Mouse (Mus musculus): ENCODE results near the gene Cfap77. TPM values are rescaled to one million over a fixed set of nuclear protein-coding genes. Genes with fewer than 3 reads are reported as not detected.

Gene Cfap77
- polyA plus RNA-seq, 1 experiment from 2014 or later, result 0.55 TPM

GRCm38 (mm10) chr2:29021025-29021424, 33.8 kb downstream of the Cfap77 start:
- ATAC-seq (replicated peaks; ENCODE audit: low FRiP score) (no peak), DNase-seq (ENCODE audit: low spot score) (no peak)
- 78% methylated on average over 17 of the region's 17 CpGs for WGBS
- H3K9ac ChIP-seq (ENCODE audit: low read length), result no peak overlapping the region
- no peak overlapping the region for H3K27ac ChIP-seq (ENCODE audit: low read depth, low read length)
- no peak overlapping the region for H3K4me3 ChIP-seq (ENCODE audit: low read depth, low read length)
- peaks cover 9% of the 10 kb centered on the region for H3K27me3 ChIP-seq (ENCODE audit: control insufficient read depth, insufficient read depth, low read length)
- no peak overlapping the region for H3K4me2 ChIP-seq (ENCODE audit: low read depth, low read length, severe bottlenecking)
- peaks cover 9% of the 10 kb centered on the region; the same call in 1 of the 2 replicates for H3K4me1 ChIP-seq (replicated peaks; ENCODE audit: control insufficient read depth, insufficient read depth, low read length)
- no peaks in the 10 kb centered on the region for H3K9me3 ChIP-seq (ENCODE audit: control insufficient read depth, low read length)
- no peaks in the 10 kb centered on the region for H3K36me3 ChIP-seq (ENCODE audit: control insufficient read depth, insufficient read depth, low read length)

GRCm38 (mm10) chr2:29018680-29019079, 36.2 kb downstream of the Cfap77 start:
- Histone ChIP-seq H3K36me3 (ENCODE audit: control insufficient read depth, insufficient read depth, low read length) (no peaks in the 10 kb centered on the region), H3K4me3 (ENCODE audit: low read depth, low read length) (no peak overlapping the region), H3K9me3 (ENCODE audit: control insufficient read depth, low read length) (no peaks in the 10 kb centered on the region), H3K27ac (ENCODE audit: low read depth, low read length) (no peak overlapping the region), H3K27me3 (ENCODE audit: control insufficient read depth, insufficient read depth, low read length) (peaks cover 16% of the 10 kb centered on the region), H3K9ac (ENCODE audit: low read length) (no peak overlapping the region), H3K4me1 (replicated peaks; ENCODE audit: control insufficient read depth, insufficient read depth, low read length) (peaks cover 9% of the 10 kb centered on the region; the same call in 1 of the 2 replicates), H3K4me2 (ENCODE audit: low read depth, low read length, severe bottlenecking) (no peak overlapping the region)
- ATAC-seq (replicated peaks; ENCODE audit: low FRiP score), result no peak
- DNase-seq (ENCODE audit: low spot score), result no peak
- WGBS, result 64% methylated on average over 5 of the region's 5 CpGs

GRCm38 (mm10) chr2:29016599-29017587, 38.0 kb downstream of the Cfap77 start:
- Histone ChIP-seq H3K4me3 (ENCODE audit: low read depth, low read length) (no peak overlapping the region), H3K27me3 (ENCODE audit: control insufficient read depth, insufficient read depth, low read length) (peaks cover 17% of the 10 kb centered on the region)
- WGBS, result 52% methylated on average over 27 of the region's 27 CpGs

GRCm38 (mm10) chr2:29012523-29012922, 42.3 kb downstream of the Cfap77 start:
- no peak for ATAC-seq (replicated peaks; ENCODE audit: low FRiP score)

More at GRCm38 (mm10) chr2:29016599-29017587, 38.0 kb downstream of the Cfap77 start:
- DNase-seq (ENCODE audit: low spot score), result peak; percentile 79
- peak overlapping the region; percentile 23; the same call in 1 of the 2 replicates for H3K9ac ChIP-seq (ENCODE audit: low read length)
- H3K36me3 ChIP-seq (ENCODE audit: control insufficient read depth, insufficient read depth, low read length), result no peaks in the 10 kb centered on the region
- no peaks in the 10 kb centered on the region for H3K9me3 ChIP-seq (ENCODE audit: control insufficient read depth, low read length)
- H3K27ac ChIP-seq (ENCODE audit: low read depth, low read length), result peak overlapping the region; percentile 53
- ATAC-seq (replicated peaks; ENCODE audit: low FRiP score), result no peak
- H3K4me2 ChIP-seq (ENCODE audit: low read depth, low read length, severe bottlenecking), result 0 out of 2 replicates have a peak overlapping the region, but pooled peaks have one; percentile 5
- peaks cover 9% of the 10 kb centered on the region; the same call in 1 of the 2 replicates for H3K4me1 ChIP-seq (replicated peaks; ENCODE audit: control insufficient read depth, insufficient read depth, low read length)

GRCm38 (mm10) chr2:29007656-29008055, 47.2 kb downstream of the Cfap77 start:
- Histone ChIP-seq H3K27me3 (ENCODE audit: control insufficient read depth, insufficient read depth, low read length) (peaks cover 78% of the 10 kb centered on the region), H3K4me1 (replicated peaks; ENCODE audit: control insufficient read depth, insufficient read depth, low read length) (peaks cover 5% of the 10 kb centered on the region), H3K4me2 (ENCODE audit: low read depth, low read length, severe bottlenecking) (no peak overlapping the region), H3K36me3 (ENCODE audit: control insufficient read depth, insufficient read depth, low read length) (no peaks in the 10 kb centered on the region), H3K27ac (ENCODE audit: low read depth, low read length) (no peak overlapping the region), H3K4me3 (ENCODE audit: low read depth, low read length) (no peak overlapping the region), H3K9ac (ENCODE audit: low read length) (no peak overlapping the region), H3K9me3 (ENCODE audit: control insufficient read depth, low read length) (no peaks in the 10 kb centered on the region)
- no peak for DNase-seq (ENCODE audit: low spot score)
- WGBS, result 80% methylated on average over 6 of the region's 6 CpGs
- ATAC-seq (replicated peaks; ENCODE audit: low FRiP score), result no peak

More at GRCm38 (mm10) chr2:29012523-29012922, 42.3 kb downstream of the Cfap77 start:
- Histone ChIP-seq H3K4me1 (replicated peaks; ENCODE audit: control insufficient read depth, insufficient read depth, low read length) (peaks cover 9% of the 10 kb centered on the region; the same call in 1 of the 2 replicates), H3K27me3 (ENCODE audit: control insufficient read depth, insufficient read depth, low read length) (peaks cover 50% of the 10 kb centered on the region), H3K36me3 (ENCODE audit: control insufficient read depth, insufficient read depth, low read length) (no peaks in the 10 kb centered on the region), H3K9me3 (ENCODE audit: control insufficient read depth, low read length) (no peaks in the 10 kb centered on the region), H3K4me3 (ENCODE audit: low read depth, low read length) (no peak overlapping the region), H3K27ac (ENCODE audit: low read depth, low read length) (no peak overlapping the region), H3K9ac (ENCODE audit: low read length) (no peak overlapping the region), H3K4me2 (ENCODE audit: low read depth, low read length, severe bottlenecking) (no peak overlapping the region)
- no peak for DNase-seq (ENCODE audit: low spot score)
- 84% methylated on average over 5 of the region's 5 CpGs for WGBS

- no peak overlapping the region for H3K4me2 ChIP-seq (ENCODE audit: low read depth, low read length, severe bottlenecking)
- H3K4me3 ChIP-seq (ENCODE audit: low read depth, low read length), result no peak overlapping the region
- 14% methylated on average over 13 of the region's 13 CpGs for WGBS
- peak; percentile 65 for DNase-seq (ENCODE audit: low spot score)
- H3K4me1 ChIP-seq (replicated peaks; ENCODE audit: control insufficient read depth, insufficient read depth, low read length), result peaks cover 5% of the 10 kb centered on the region
- no peak for ATAC-seq (replicated peaks; ENCODE audit: low FRiP score)
- no peak overlapping the region for H3K9ac ChIP-seq (ENCODE audit: low read length)
- no peak overlapping the region for H3K27ac ChIP-seq (ENCODE audit: low read depth, low read length)
- no peaks in the 10 kb centered on the region for H3K9me3 ChIP-seq (ENCODE audit: control insufficient read depth, low read length)
- peaks cover 86% of the 10 kb centered on the region for H3K27me3 ChIP-seq (ENCODE audit: control insufficient read depth, insufficient read depth, low read length)
- H3K36me3 ChIP-seq (ENCODE audit: control insufficient read depth, insufficient read depth, low read length), result no peaks in the 10 kb centered on the region
Measured at GRCm38 (mm10) chr2:29006455-29007034, 48.3 kb downstream of the Cfap77 start.

- 43% methylated on average over 9 of the region's 9 CpGs for WGBS
- no peak for DNase-seq (ENCODE audit: low spot score)
- H3K27me3 ChIP-seq (ENCODE audit: control insufficient read depth, insufficient read depth, low read length), result peaks cover 72% of the 10 kb centered on the region
Measured at GRCm38 (mm10) chr2:29004037-29004436, 50.8 kb downstream of the Cfap77 start.

GRCm38 (mm10) chr2:28998246-28998645, 56.6 kb downstream of the Cfap77 start:
- H3K9ac ChIP-seq (ENCODE audit: low read length), result no peak overlapping the region
- no peaks in the 10 kb centered on the region for H3K36me3 ChIP-seq (ENCODE audit: control insufficient read depth, insufficient read depth, low read length)
- ATAC-seq (replicated peaks; ENCODE audit: low FRiP score) (no peak), DNase-seq (ENCODE audit: low spot score) (no peak)
- H3K9me3 ChIP-seq (ENCODE audit: control insufficient read depth, low read length), result no peaks in the 10 kb centered on the region; the same call in 1 of the 2 replicates
- no peak overlapping the region for H3K4me3 ChIP-seq (ENCODE audit: low read depth, low read length)
- peaks cover 39% of the 10 kb centered on the region for H3K27me3 ChIP-seq (ENCODE audit: control insufficient read depth, insufficient read depth, low read length)
- no peak overlapping the region for H3K27ac ChIP-seq (ENCODE audit: low read depth, low read length)
- 82% methylated on average over 5 of the region's 5 CpGs for WGBS
- H3K4me1 ChIP-seq (replicated peaks; ENCODE audit: control insufficient read depth, insufficient read depth, low read length), result peaks cover 5% of the 10 kb centered on the region; the same call in 1 of the 2 replicates
- H3K4me2 ChIP-seq (ENCODE audit: low read depth, low read length, severe bottlenecking), result no peak overlapping the region

More at GRCm38 (mm10) chr2:29004037-29004436, 50.8 kb downstream of the Cfap77 start:
- Histone ChIP-seq H3K4me1 (replicated peaks; ENCODE audit: control insufficient read depth, insufficient read depth, low read length) (peaks cover 5% of the 10 kb centered on the region), H3K4me3 (ENCODE audit: low read depth, low read length) (no peak overlapping the region), H3K4me2 (ENCODE audit: low read depth, low read length, severe bottlenecking) (no peak overlapping the region), H3K27ac (ENCODE audit: low read depth, low read length) (no peak overlapping the region), H3K9me3 (ENCODE audit: control insufficient read depth, low read length) (no peaks in the 10 kb centered on the region), H3K36me3 (ENCODE audit: control insufficient read depth, insufficient read depth, low read length) (no peaks in the 10 kb centered on the region), H3K9ac (ENCODE audit: low read length) (no peak overlapping the region)
- ATAC-seq (replicated peaks; ENCODE audit: low FRiP score), result no peak

Data from forebrain, embryonic 11.5 days (tissue).